Mouse (Mus musculus) kidney, adult 2 months (tissue): Measurements from ENCODE around the gene Adamts8. TPM values are rescaled to one million over a fixed set of nuclear protein-coding genes. Genes with fewer than 3 reads are reported as not detected.

Experiments
- DNase-seq: peaks from one replicate; pipeline ENCODE4 v3.0.0; 2021
- H3K27ac ChIP-seq: fragments of 200-500 bp; 2 replicates; pipeline ENCODE4 v1.5.1; 2012; ENCODE audit warnings: low read depth, low read length, control low read depth, inconsistent platforms; ENCODE audit not compliant: insufficient read depth
- H3K27me3 ChIP-seq: fragments of 200-500 bp; replicated peaks from 2 replicates; pipeline ENCODE4 v1.6.1; 2012; ENCODE audit warnings: mild to moderate bottlenecking, moderate library complexity, low read length, inconsistent platforms; ENCODE audit not compliant: control insufficient read depth, insufficient read depth
- H3K36me3 ChIP-seq: fragments of 200-500 bp; 2 replicates; pipeline ENCODE4 v1.6.1; 2012; ENCODE audit warnings: mild to moderate bottlenecking, moderate library complexity, low read length, inconsistent platforms; ENCODE audit not compliant: control insufficient read depth, insufficient read depth
- H3K4me1 ChIP-seq: fragments of 200-500 bp; 2 replicates; pipeline ENCODE4 v1.6.1; 2011; ENCODE audit warnings: low read length; ENCODE audit not compliant: control insufficient read depth, insufficient read depth
- H3K4me3 ChIP-seq: fragments of 200-500 bp; 2 replicates; pipeline ENCODE4 v1.5.1; 2011; ENCODE audit warnings: mild to moderate bottlenecking, low read depth, low read length, control low read depth; ENCODE audit not compliant: insufficient read depth
- CTCF ChIP-seq: fragments of 200-500 bp; conservative IDR thresholded peaks from 2 replicates; pipeline ENCODE4 v1.5.1; 2011; ENCODE audit warnings: low read depth, mild to moderate bottlenecking, control low read depth, low read length, moderate library complexity, mixed read lengths; ENCODE audit not compliant: insufficient read depth, insufficient read length
- POLR2A ChIP-seq: fragments of 200-500 bp; IDR thresholded peaks from one replicate; pipeline ENCODE4 v1.6.1; 2011; ENCODE audit warnings: low read depth, low read length, control low read depth
- WGBS: fragments of 180-500 bp; shearing (Covaris S2); methylation state at CpG from one replicate; pipeline ENCODE4 v1.1.7; 2018; 5-methylcytosine and 5-hydroxymethylcytosine counted together
- polyA plus RNA-seq: library from polyadenylated mRNA; depleted of rRNA; stranded (reverse); fragments of >200 nt; gene quantifications from 2 replicates; pipeline ENCODE4 v1.2.3, GENCODE M21; 2012

Adamts8 gene
- polyA plus RNA-seq, 1 experiment: 0.83 TPM

- TF ChIP-seq CTCF (no peak), POLR2A (no peak)
- no peak for DNase-seq
- Histone ChIP-seq H3K27me3 (no peaks in the 10 kb centered on the region), H3K36me3 (no peaks in the 10 kb centered on the region), H3K27ac (no peak overlapping the region), H3K4me1 (no peaks in the 10 kb centered on the region), H3K4me3 (no peak overlapping the region)
- 57% methylated on average over 2 of the region's 2 CpGs for WGBS
Measured at GRCm38 (mm10) chr9:30980467-30980866, 38.1 kb downstream of the Adamts8 start.

- Histone ChIP-seq H3K27me3 (no peaks in the 10 kb centered on the region), H3K27ac (no peak overlapping the region), H3K4me3 (no peak overlapping the region), H3K36me3 (no peaks in the 10 kb centered on the region), H3K4me1 (no peaks in the 10 kb centered on the region)
- WGBS: 63% methylated on average over 6 of the region's 6 CpGs
- TF ChIP-seq CTCF (no peak), POLR2A (no peak)
- no peak for DNase-seq
Measured at GRCm38 (mm10) chr9:30985782-30986181, 43.4 kb downstream of the Adamts8 start.

GRCm38 (mm10) chr9:30993106-30993505 lies 50.7 kb downstream of the Adamts8 start:
- no peak for DNase-seq
- 86% methylated on average over 5 of the region's 5 CpGs for WGBS
- no peaks in the 10 kb centered on the region for H3K36me3 ChIP-seq

GRCm38 (mm10) chr9:30996590-30997562 lies 54.5 kb downstream of the Adamts8 start:
- 49% methylated on average over 12 of the region's 12 CpGs for WGBS
- H3K27me3 ChIP-seq: no peaks in the 10 kb centered on the region
- peak; percentile 43 for DNase-seq
- no peaks in the 10 kb centered on the region for H3K4me1 ChIP-seq
- TF ChIP-seq CTCF: no peak
- no peak for TF ChIP-seq POLR2A
- H3K4me3 ChIP-seq: no peak overlapping the region
- no peak overlapping the region for H3K27ac ChIP-seq
- no peaks in the 10 kb centered on the region for H3K36me3 ChIP-seq

More at GRCm38 (mm10) chr9:30993106-30993505, 50.7 kb downstream of the Adamts8 start:
- no peak overlapping the region for H3K27ac ChIP-seq
- H3K4me3 ChIP-seq: no peak overlapping the region
- no peaks in the 10 kb centered on the region for H3K4me1 ChIP-seq
- no peak for TF ChIP-seq CTCF
- TF ChIP-seq POLR2A: no peak
- H3K27me3 ChIP-seq: no peaks in the 10 kb centered on the region

- DNase-seq: no peak
- TF ChIP-seq CTCF: no peak
- TF ChIP-seq POLR2A: no peak
Measured at GRCm38 (mm10) chr9:31000641-31001040, 58.3 kb downstream of the Adamts8 start.

GRCm38 (mm10) chr9:31002528-31002927 lies 60.2 kb downstream of the Adamts8 start:
- no peak overlapping the region for H3K4me3 ChIP-seq
- no peak for DNase-seq
- no peaks in the 10 kb centered on the region for H3K36me3 ChIP-seq
- H3K27ac ChIP-seq: no peak overlapping the region
- TF ChIP-seq POLR2A: no peak
- no peak for TF ChIP-seq CTCF
- H3K4me1 ChIP-seq: no peaks in the 10 kb centered on the region
- no peaks in the 10 kb centered on the region for H3K27me3 ChIP-seq
- 60% methylated on average over 4 of the region's 4 CpGs for WGBS

More at GRCm38 (mm10) chr9:31000641-31001040, 58.3 kb downstream of the Adamts8 start:
- Histone ChIP-seq H3K27me3 (no peaks in the 10 kb centered on the region), H3K4me1 (no peaks in the 10 kb centered on the region), H3K4me3 (no peak overlapping the region), H3K27ac (no peak overlapping the region), H3K36me3 (no peaks in the 10 kb centered on the region)
- 75% methylated on average over 10 of the region's 10 CpGs for WGBS

GRCm38 (mm10) chr9:31009334-31009733 lies 67.0 kb downstream of the Adamts8 start:
- Histone ChIP-seq H3K27me3 (no peaks in the 10 kb centered on the region), H3K4me3 (no peak overlapping the region), H3K4me1 (no peaks in the 10 kb centered on the region), H3K27ac (no peak overlapping the region), H3K36me3 (no peaks in the 10 kb centered on the region)
- TF ChIP-seq POLR2A: no peak
- no peak for TF ChIP-seq CTCF
- DNase-seq: no peak
- 70% methylated on average over 2 of the region's 2 CpGs for WGBS
